Mouse (Mus musculus): ENCODE measurements at regions not wholly inside any gene's neighbourhood (a gene's known extent, or its start where the extent isn't known, plus 50 kb on each side); places are given as distances from the start of the nearest gene placed in this dataset.

DNA sequence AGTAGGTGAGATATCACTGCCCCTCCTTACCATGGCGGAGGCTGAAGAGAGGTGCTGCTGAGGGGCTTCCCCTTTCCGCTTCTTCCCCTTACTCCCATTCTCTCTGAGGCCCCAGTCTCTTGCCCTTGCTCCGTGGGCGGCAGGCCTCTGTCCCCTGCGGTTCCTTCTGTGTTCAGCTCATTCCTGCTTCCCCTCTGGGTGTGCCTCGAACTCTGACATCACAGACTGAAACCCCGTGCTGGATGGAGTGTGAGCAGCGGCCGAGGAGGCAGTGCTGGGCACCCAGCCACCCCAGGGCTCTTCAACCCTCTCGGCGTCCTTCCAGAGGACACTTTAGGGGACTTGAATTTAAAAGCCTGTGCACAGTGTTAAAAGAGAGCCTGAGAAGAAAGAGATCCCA is 145.9 kb upstream of the Ubr2 start:
- no peak for TF ChIP-seq POLR2A (IDR thresholded peaks at IDR 0.05; ENCODE audit: borderline replicate concordance, insufficient read depth, low read length)
- TF ChIP-seq CTCF (IDR thresholded peaks at IDR 0.05; ENCODE audit: borderline replicate concordance, insufficient read depth, low read depth, low read length) = no peak
